Mouse (Mus musculus) midbrain, embryonic 14.5 days (tissue): Measurements from ENCODE around the gene Myo1b. TPM values are rescaled to one million over a fixed set of nuclear protein-coding genes. Genes with fewer than 3 reads are reported as not detected.
A peak's percentile ranks its signal among the peaks of the same experiment; 100 is the strongest.

Source experiments
- ATAC-seq: fragments of 200-750 bp; cut with Nextera tagmentation; 2 replicates; pipeline ENCODE4 v1.8.0; 2017; ENCODE audit warnings: moderate number of reproducible peaks, moderate library complexity; ENCODE audit not compliant: low FRiP score, low TSS enrichment
- DNase-seq: peaks from one replicate; pipeline ENCODE4 v3.0.0-alpha.2; 2015
- H3K27ac ChIP-seq: fragments of 300-500 bp; sonication (generic); replicated peaks from 2 replicates; pipeline ENCODE4 v1.5.1; 2014; ENCODE audit warnings: mild to moderate bottlenecking, low read depth, low read length, moderate library complexity
- H3K27me3 ChIP-seq: fragments of 300-500 bp; sonication (generic); 2 replicates; pipeline ENCODE4 v1.6.1; 2014; ENCODE audit warnings: low read length, control low read depth, mixed read lengths; ENCODE audit not compliant: control insufficient read depth, insufficient read depth
- H3K36me3 ChIP-seq: fragments of 300-500 bp; sonication (generic); 2 replicates; pipeline ENCODE4 v1.6.1; 2014; ENCODE audit warnings: low read length, control low read depth; ENCODE audit not compliant: control insufficient read depth, insufficient read depth
- H3K4me1 ChIP-seq: fragments of 300-500 bp; sonication (generic); 2 replicates; pipeline ENCODE4 v1.6.1; 2014; ENCODE audit warnings: mild to moderate bottlenecking, antibody characterized with exemption, low read length, control low read depth; ENCODE audit not compliant: control insufficient read depth, insufficient read depth
- H3K4me2 ChIP-seq: fragments of 300-500 bp; sonication (generic); 2 replicates; pipeline ENCODE4 v1.6.1; 2014; ENCODE audit warnings: mild to moderate bottlenecking, low read length, moderate library complexity
- H3K4me3 ChIP-seq: fragments of 300-500 bp; sonication (generic); replicated peaks from 2 replicates; pipeline ENCODE4 v1.5.1; 2014; ENCODE audit warnings: low read depth, low read length
- H3K9ac ChIP-seq: fragments of 300-500 bp; sonication (generic); replicated peaks from 2 replicates; pipeline ENCODE4 v1.6.1; 2014; ENCODE audit warnings: mild to moderate bottlenecking, low read length, moderate library complexity
- H3K9me3 ChIP-seq: fragments of 300-500 bp; sonication (generic); 2 replicates; pipeline ENCODE4 v1.6.1; 2016; ENCODE audit warnings: low read length, control low read depth, mixed read lengths; ENCODE audit not compliant: control insufficient read depth
- WGBS: fragments of 180-500 bp; shearing (Covaris S2); extraction: QIAGEN DNeasy Blood & Tissue Kit; methylation state at CpG from one replicate; pipeline ENCODE4 v1.1.7; 2014; 5-methylcytosine and 5-hydroxymethylcytosine counted together
- polyA plus RNA-seq: library from polyadenylated mRNA; unstranded; fragments of >200 nt; fragmentation: Nextera tagmentation; extraction: Ambion mirVana; gene quantifications from 2 replicates; pipeline ENCODE4 v1.2.1, GENCODE M21; 2014

Myo1b gene
- 60.4 and 93.1 TPM in 2 replicates for polyA plus RNA-seq

DNA sequence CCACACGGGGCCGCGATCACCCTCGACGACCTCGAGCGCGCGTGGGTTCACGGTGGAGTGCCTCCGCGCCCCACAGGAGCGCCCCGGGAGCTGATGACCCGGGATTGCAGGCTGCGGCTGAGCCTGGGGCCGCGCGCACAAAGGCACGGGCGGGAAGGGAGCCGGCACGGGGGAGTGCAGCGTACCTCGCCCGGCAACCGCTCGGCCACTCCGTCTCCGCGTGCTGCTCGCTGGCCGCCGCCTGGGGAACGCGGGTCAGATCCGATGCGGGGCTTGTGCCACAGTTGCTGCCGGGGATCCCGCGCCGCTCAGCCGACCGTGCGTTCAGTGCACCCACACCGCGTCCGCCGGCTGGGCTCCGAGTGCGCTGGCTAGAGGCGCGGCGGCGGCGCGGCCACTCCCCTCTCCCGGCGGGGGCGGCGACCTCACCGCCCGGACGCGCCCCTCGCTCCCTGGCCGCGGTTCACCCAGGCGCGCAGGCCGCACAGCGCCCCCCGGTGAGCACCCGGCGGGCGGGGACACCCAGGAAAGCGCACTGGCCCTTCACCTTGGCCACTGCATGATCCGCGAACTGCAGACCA, at the start of gene Myo1b:
TSS of gene Myo1b (minus strand) at position 496 of the 581 bp plus-strand sequence.
- under 1% methylated on average over 77 of the region's 79 CpGs for WGBS
- Histone ChIP-seq H3K9me3 (no peaks in the 10 kb centered on the region), H3K4me2 (peak within 1 kb of the TSS; percentile 72), H3K4me1 (peaks cover 13% of the 10 kb centered on the region), H3K27me3 (no peaks in the 10 kb centered on the region), H3K27ac (peak within 1 kb of the TSS; percentile 89), H3K4me3 (peak within 1 kb of the TSS; percentile 80), H3K9ac (peak within 1 kb of the TSS; percentile 88), H3K36me3 (no peaks in the 10 kb centered on the region)
- DNase-seq (peak; percentile 79), ATAC-seq (peak; percentile 82)

DNA sequence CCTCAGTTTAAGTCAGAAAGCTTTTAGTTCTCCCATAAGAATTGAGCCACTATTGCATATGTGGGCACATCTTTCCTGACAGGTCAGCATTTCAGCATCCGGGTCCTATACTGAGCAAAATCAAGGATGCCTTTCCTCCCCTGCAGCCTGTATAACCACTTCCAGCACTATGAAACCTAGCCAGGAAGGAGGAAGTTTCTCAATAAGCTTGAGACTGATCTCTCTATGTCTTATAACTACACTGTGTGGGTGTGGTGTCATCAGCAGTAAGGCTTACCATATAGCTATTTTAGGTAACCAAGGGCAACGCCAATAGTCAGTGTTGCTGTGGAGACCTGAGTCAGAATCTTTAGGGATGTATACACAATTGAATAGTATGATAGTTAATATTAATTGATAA, 48.8 kb upstream of the Myo1b start:
- WGBS, result 99% methylated on average over 2 of the region's 2 CpGs

GRCm38 (mm10) chr1:51947116-51947515, 31.2 kb upstream of the Myo1b start:
- Histone ChIP-seq H3K27ac (no peak overlapping the region), H3K4me3 (no peak overlapping the region), H3K4me2 (no peak overlapping the region), H3K27me3 (no peaks in the 10 kb centered on the region), H3K9ac (no peak overlapping the region), H3K4me1 (no peaks in the 10 kb centered on the region), H3K36me3 (no peaks in the 10 kb centered on the region), H3K9me3 (no peaks in the 10 kb centered on the region)
- 82% methylated on average over 4 of the region's 4 CpGs for WGBS
- ATAC-seq (no peak), DNase-seq (no peak)

More for the DNA sequence above, 48.8 kb upstream of the Myo1b start:
- Histone ChIP-seq H3K4me1 (peaks cover 6% of the 10 kb centered on the region; the same call in 1 of the 2 replicates), H3K36me3 (no peaks in the 10 kb centered on the region), H3K27me3 (no peaks in the 10 kb centered on the region), H3K9ac (no peak overlapping the region), H3K27ac (no peak overlapping the region), H3K4me2 (no peak overlapping the region), H3K4me3 (no peak overlapping the region), H3K9me3 (no peaks in the 10 kb centered on the region)
- no peak for DNase-seq
- peak; percentile 20; the same call in 1 of the 2 replicates for ATAC-seq

DNA sequence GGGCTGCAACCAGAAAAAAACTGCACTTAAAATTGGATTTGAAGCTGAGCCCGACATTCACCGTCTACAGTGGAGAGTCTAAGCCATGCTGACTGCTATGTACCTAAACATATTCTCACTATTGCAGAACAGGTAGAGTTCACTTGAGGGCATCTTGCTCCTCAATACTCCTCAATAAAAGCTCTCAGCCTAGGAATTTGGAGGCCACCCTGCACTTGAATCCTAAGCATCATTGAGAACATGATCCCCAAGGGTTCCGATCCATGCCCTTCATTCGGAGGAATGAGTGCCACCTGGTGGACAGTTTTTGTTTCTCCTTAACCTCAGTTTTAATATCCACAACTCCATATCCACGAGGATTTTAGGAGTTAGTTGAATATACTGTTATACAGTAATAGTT, 28.9 kb upstream of the Myo1b start:
- 46% methylated on average over 5 of the region's 5 CpGs for WGBS
- no peaks in the 10 kb centered on the region for H3K36me3 ChIP-seq
- no peak overlapping the region for H3K9ac ChIP-seq
- DNase-seq (peak; percentile 88), ATAC-seq (no peak)
- no peak overlapping the region for H3K27ac ChIP-seq
- no peaks in the 10 kb centered on the region for H3K4me1 ChIP-seq
- H3K9me3 ChIP-seq, result no peaks in the 10 kb centered on the region
- H3K4me2 ChIP-seq, result no peak overlapping the region
- H3K4me3 ChIP-seq, result no peak overlapping the region
- no peaks in the 10 kb centered on the region for H3K27me3 ChIP-seq

DNA sequence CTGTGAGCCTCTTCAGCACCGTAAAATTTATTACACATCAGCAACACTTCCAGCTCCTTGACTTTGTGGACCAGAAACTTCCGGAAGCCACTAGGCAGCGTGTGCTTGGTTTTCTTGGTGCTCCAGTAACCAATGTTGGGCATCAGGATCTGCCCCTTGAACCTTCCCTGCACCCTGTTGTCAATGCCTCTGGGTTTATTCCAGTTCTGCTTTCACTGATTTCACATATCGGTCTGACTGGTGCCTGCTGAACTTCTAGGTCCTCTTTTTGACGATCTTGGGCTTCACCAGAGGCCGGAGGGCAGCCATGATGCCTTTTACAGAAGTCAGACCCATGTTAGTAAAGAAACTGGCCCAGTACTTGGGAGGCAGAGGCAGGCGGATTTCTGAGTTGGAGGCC, 22.5 kb upstream of the Myo1b start:
- H3K27me3 ChIP-seq, result no peaks in the 10 kb centered on the region
- no peaks in the 10 kb centered on the region for H3K9me3 ChIP-seq
- H3K4me3 ChIP-seq, result no peak overlapping the region
- no peak overlapping the region for H3K9ac ChIP-seq
- ATAC-seq (no peak), DNase-seq (no peak)
- H3K4me1 ChIP-seq, result no peaks in the 10 kb centered on the region
- H3K36me3 ChIP-seq, result no peaks in the 10 kb centered on the region
- no peak overlapping the region for H3K27ac ChIP-seq
- H3K4me2 ChIP-seq, result no peak overlapping the region
- WGBS, result 94% methylated on average over 7 of the region's 7 CpGs

DNA sequence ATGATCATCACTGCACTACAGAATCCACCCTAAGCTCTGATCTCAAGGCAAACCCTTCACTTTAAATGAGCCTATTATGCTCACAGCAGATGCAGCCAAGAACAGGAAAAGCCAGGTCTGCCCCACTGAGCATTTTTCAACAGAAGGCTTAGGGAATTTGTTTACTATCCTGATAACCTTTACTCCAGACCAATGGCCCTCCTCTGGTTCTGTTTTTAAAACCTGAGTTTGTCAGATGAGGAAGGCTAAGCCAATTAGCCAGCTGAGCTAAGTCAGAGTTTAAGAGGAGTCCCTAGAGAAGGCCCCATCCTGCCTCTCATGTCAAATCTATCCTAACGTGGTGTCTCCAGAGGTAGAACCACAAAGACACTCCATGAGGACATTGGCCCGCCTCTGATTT, 19.1 kb upstream of the Myo1b start:
- 31% methylated on average over 2 of the region's 2 CpGs for WGBS
- no peak for ATAC-seq
- Histone ChIP-seq H3K4me2 (no peak overlapping the region), H3K36me3 (no peaks in the 10 kb centered on the region), H3K27me3 (no peaks in the 10 kb centered on the region), H3K9me3 (no peaks in the 10 kb centered on the region), H3K27ac (no peak overlapping the region), H3K9ac (no peak overlapping the region), H3K4me3 (no peak overlapping the region), H3K4me1 (no peaks in the 10 kb centered on the region; the same call in 1 of the 2 replicates)
- no peak for DNase-seq

- 84% methylated on average over 11 of the region's 11 CpGs for WGBS
- H3K4me3 ChIP-seq, result no peak overlapping the region
- no peak overlapping the region for H3K4me2 ChIP-seq
- H3K27me3 ChIP-seq, result no peaks in the 10 kb centered on the region
- H3K27ac ChIP-seq, result no peak overlapping the region
- ATAC-seq (no peak), DNase-seq (no peak)
- H3K9ac ChIP-seq, result no peak overlapping the region
- no peaks in the 10 kb centered on the region for H3K9me3 ChIP-seq
- no peaks in the 10 kb centered on the region for H3K36me3 ChIP-seq
- H3K4me1 ChIP-seq, result no peaks in the 10 kb centered on the region; the same call in 1 of the 2 replicates
These were observed 18.5 kb upstream of the Myo1b start for GRCm38 (mm10) chr1:51934176-51934924.

GRCm38 (mm10) chr1:51932826-51933225, 17.0 kb upstream of the Myo1b start:
- no peak overlapping the region for H3K27ac ChIP-seq
- H3K4me3 ChIP-seq, result no peak overlapping the region
- H3K27me3 ChIP-seq, result no peaks in the 10 kb centered on the region
- H3K9me3 ChIP-seq, result no peaks in the 10 kb centered on the region
- H3K9ac ChIP-seq, result no peak overlapping the region
- DNase-seq (no peak), ATAC-seq (no peak)
- no peak overlapping the region for H3K4me2 ChIP-seq
- 88% methylated on average over 3 of the region's 3 CpGs for WGBS
- H3K36me3 ChIP-seq, result no peaks in the 10 kb centered on the region
- H3K4me1 ChIP-seq, result no peaks in the 10 kb centered on the region; the same call in 1 of the 2 replicates

DNA sequence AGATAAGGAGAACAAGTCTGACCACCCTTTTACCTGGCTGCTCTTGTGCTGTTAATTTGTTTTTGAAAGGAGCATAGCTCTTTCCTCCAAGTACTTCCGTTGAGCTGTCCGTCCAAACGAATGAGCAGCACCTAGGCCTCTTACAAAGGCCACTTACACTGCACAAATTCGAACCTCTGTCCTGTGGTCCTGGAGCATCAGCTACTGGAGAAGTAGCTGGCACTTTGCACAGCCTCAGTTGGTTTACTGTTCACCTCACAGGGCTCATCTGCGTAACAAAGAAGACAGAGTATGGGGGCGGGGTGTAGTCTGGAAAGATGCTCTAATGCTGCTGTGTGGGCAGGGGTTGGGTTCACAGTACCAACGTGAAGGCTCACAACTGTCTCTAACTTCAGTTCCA, 15.7 kb upstream of the Myo1b start:
- ATAC-seq, result no peak
- Histone ChIP-seq H3K4me2 (no peak overlapping the region), H3K36me3 (no peaks in the 10 kb centered on the region), H3K27me3 (no peaks in the 10 kb centered on the region), H3K27ac (no peak overlapping the region), H3K4me3 (no peak overlapping the region), H3K9ac (no peak overlapping the region), H3K9me3 (no peaks in the 10 kb centered on the region), H3K4me1 (no peaks in the 10 kb centered on the region; the same call in 1 of the 2 replicates)
- no peak for DNase-seq
- 33% methylated on average over 7 of the region's 7 CpGs for WGBS
